Mouse (Mus musculus): Measurements from ENCODE around the gene Agpat1. TPM values are rescaled to one million over a fixed set of nuclear protein-coding genes. Genes with fewer than 3 reads are reported as not detected.

Agpat1 gene
- total RNA-seq, 2 experiments from 2014 or later, result 19.1 to 50.1 TPM

DNA sequence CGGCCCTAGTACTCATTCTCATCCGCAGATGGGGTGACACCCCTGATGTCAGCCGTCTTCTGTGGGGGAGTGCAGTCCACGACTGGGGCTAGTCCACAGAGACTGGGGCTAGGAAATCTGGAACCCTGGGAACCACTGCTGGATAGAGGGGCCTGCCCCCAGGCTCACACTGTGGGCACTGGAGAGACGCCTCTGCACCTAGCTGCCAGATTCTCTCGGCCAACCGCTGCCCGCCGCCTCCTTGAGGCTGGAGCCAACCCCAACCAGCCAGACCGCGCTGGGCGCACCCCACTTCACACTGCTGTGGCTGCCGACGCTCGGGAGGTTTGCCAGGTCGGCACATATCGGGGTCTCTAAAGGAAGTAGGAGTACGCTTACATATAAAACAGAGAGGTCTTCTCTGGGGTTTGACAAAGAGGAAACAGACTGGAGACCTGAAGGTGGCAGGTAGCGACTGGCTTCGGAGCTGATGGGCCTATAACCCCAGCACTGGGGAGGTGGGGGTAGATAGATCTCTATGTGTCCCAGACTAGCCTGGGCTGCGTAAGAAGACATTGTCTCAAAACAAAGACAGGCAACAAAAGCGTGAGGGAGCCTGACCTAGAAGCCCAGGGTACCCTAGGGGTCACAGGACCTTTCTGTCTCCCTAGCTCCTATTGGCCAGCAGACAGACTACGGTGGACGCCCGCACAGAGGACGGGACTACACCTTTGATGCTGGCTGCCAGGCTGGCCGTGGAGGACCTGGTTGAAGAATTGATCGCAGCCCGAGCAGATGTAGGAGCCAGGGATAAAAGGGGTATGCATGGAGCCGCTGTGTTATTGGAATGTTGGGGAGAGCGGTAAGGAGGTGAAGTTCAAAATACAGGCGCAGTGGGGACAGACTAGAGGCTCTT, 17.9 kb upstream of the Agpat1 start:
- ATAC-seq (replicated peaks; ENCODE audit: poor library complexity, severe bottlenecking), result no peak

DNA sequence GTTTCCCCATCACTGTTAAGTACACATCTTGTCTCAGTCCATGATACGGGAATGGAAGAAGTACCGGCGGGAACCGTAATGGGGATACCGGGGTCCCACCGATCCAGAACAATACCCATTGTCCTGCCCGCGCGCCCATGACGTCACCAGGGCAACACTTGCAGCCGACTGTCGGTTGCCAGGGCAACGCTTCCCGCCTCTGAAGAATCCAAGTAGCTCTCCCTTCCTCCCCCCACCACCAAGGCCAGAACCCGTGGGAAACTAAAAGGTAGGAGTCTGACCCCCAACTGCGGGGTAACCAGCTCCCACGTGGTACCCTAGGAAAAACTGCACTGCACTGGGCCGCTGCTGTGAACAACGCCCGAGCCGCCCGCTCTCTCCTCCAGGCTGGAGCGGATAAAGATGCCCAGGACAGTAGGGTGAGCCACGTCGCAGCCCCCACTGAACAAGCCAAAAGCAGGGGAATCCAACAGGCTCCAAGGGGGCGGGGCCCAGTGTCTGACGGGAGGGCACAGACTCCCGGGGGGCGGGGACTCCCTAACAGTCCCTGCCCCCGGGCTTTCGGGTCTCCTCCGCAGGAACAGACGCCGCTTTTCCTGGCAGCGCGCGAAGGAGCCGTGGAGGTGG, 17.2 kb upstream of the Agpat1 start:
- peak; percentile 48 for ATAC-seq (replicated peaks; ENCODE audit: poor library complexity, severe bottlenecking)

DNA sequence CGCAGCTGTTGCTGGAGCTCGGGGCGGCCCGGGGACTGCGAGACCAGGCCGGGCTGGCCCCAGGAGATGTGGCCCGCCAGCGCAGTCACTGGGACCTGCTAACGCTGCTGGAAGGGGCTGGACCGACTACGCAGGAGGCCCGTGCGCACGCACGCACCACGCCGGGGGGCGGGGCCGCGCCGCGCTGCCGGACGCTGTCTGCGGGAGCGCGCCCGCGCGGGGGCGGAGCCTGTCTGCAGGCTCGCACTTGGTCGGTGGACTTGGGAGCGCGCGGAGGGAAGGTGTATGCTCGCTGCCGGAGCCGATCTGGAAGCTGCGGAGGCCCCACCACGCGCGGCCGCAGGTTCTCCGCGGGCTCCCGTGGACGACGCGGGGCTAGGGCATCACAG, 16.6 kb upstream of the Agpat1 start:
- ATAC-seq (replicated peaks; ENCODE audit: poor library complexity, severe bottlenecking), result peak; percentile 50

GRCm38 (mm10) chr17:34587814-34588213, 16.2 kb upstream of the Agpat1 start:
- no peak for ATAC-seq (replicated peaks; ENCODE audit: poor library complexity, severe bottlenecking)

- no peak for ATAC-seq (replicated peaks; ENCODE audit: poor library complexity, severe bottlenecking)
These were observed 15.3 kb upstream of the Agpat1 start for GRCm38 (mm10) chr17:34588767-34589166.

- no peak for ATAC-seq (replicated peaks; ENCODE audit: poor library complexity, severe bottlenecking)
These were observed 14.9 kb upstream of the Agpat1 start for GRCm38 (mm10) chr17:34589206-34589605.

GRCm38 (mm10) chr17:34589681-34590101, 14.4 kb upstream of the Agpat1 start, which contains the start of gene Gpsm3:
Gene Gpsm3 (plus strand): TSS chr17:34589806.
- ATAC-seq (replicated peaks; ENCODE audit: poor library complexity, severe bottlenecking), result peak; percentile 31

GRCm38 (mm10) chr17:34590154-34590987, 13.7 kb upstream of the Agpat1 start:
- no peak for ATAC-seq (replicated peaks; ENCODE audit: poor library complexity, severe bottlenecking)

GRCm38 (mm10) chr17:34591029-34591993, 12.8 kb upstream of the Agpat1 start, which contains the start of gene Pbx2:
Gene Pbx2 (plus strand): TSS chr17:34591266.
- ATAC-seq (replicated peaks; ENCODE audit: poor library complexity, severe bottlenecking), result no peak

DNA sequence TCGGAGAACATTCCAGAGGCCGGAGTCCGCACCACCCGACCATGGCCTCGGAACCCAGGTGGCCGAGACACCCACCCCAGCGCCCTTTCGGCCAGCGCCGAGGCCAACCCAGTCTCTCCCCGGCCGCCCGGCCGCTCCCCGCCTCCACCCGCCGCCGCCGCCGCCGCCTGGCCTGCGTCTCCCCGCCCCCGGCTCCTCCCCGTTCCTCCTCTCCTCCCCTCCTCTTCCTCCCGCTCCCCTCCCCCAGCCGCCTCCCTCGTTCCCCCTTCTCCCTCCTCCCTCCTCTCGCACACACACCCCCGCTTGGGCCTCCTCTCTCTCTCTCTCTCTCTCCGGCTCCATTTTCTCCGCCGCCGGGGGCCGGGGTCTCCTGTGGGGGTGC, 12.1 kb upstream of the Agpat1 start:
- peak; percentile 42 for ATAC-seq (replicated peaks; ENCODE audit: poor library complexity, severe bottlenecking)

DNA sequence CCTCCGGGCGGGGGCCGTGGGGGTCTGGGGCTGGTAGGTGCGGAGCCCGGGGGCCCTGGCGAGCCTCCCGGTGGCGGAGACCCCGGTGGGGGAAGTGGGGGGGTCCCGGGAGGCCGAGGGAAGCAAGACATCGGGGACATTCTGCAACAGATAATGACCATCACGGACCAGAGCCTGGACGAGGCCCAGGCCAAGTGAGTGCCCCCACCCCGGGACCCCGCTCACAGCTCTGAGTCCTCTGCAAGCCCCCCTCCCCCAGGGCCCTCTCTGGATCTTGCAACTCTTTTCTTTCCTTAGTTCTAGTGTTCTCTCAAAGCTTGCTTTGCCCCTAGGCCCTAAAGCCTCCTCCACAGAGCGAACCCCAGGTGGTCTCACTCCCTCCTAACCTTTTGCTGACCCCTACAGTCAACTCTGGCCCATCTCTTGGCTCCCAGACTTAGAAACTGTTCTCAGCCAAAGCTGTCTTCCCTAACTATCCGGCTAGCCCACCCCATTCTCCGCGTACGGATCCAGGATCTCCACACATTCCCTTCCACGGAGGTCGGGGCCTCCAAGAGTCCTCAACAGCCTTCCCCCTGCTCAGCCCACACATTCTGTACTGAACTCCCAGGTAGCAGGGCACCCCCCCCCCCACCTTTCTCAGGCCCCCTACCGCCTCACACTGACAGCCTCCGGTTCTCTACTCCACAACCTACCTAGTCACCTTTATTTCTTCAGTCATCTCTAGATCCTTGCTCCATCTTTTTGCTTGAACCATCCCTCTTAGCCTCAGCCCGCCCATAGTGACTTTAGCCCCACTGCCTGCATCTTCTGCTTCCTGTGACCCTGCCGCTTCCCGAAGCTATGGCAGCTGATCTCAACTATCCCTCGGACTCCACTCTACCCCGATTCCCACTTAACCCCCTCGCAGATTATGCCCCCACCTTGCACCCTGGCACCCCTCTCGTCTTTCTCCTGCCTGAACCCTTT, 11.2 kb upstream of the Agpat1 start:
- 0 out of 2 replicates have a peak, but pooled peaks have one; percentile 4 for ATAC-seq (replicated peaks; ENCODE audit: poor library complexity, severe bottlenecking)

DNA sequence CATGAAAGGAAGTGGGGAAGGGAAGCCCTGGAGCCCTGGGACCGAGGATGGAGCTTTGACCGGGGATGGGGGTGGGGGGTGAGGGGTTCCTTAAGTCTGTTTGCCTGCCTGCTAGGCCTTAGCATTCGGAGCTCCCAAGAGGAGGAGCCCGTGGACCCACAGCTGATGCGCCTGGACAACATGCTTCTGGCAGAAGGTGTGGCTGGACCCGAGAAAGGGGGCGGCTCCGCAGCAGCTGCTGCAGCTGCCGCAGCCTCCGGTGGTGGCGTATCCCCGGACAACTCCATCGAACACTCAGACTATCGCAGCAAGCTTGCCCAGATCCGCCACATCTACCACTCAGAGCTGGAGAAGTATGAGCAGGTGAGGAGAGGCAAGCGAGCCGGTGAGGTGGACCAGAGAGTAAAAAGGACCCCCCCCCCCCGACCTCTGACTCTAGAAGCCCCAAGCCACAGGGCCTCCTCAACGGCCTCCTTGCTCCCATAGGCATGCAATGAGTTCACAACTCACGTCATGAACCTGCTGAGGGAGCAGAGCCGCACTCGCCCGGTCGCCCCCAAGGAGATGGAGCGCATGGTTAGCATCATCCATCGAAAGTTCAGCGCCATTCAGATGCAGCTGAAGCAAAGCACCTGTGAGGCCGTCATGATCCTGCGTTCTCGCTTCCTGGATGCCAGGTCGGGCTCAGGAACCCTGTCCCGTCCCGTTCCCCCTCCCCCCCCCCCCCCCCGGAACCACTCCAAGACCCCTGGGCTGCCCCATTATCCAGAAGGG, 10.1 kb upstream of the Agpat1 start:
- ATAC-seq (replicated peaks; ENCODE audit: poor library complexity, severe bottlenecking), result no peak

DNA sequence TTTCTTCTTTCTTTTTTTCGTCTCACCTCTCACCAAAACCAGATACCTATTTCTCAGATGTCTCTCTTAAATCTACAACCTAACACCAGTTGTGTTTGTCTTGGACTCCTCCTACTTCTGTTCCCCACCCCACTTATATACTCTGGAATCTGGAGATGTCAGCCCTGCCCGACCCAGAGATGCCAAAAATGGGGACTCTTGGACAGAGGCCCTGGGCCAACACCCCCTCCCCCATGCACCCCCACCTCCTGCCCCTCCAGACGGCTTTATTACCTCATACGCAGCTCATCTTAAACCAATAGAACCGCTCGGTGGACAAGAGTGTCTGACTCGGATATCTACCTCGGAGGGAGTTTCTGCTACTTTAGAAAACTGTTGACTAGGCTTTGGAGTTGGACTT, 8.0 kb upstream of the Agpat1 start:
- ATAC-seq (replicated peaks; ENCODE audit: poor library complexity, severe bottlenecking), result no peak

DNA sequence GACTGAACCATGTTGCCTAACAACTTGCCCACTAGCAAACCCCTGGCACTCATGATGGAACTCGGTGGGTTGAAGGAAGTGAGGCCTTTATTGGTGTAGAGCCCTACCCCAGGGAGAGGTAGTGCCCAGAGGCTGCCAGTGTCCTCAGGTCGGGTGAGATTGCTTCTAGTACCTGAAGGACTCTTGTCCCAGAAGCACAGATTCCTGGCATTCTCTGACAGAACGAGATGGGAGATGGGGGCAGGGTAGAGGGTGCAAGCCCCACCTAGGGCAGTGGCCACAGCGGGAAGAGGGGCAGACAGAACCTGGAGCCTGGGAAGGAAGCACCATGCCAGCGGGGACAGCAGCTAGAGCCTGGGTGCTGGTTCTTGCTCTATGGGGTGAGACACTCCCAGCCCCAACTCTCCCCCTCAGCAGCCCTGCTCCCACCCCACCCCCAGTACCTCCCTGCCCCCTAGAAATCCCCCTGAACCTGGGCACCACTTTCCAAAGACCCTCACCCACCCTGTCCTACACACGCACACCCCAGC, 6.4 kb upstream of the Agpat1 start, which contains the start of gene Ager:
TSS of gene Ager (plus strand) at position 297 of the 530 bp plus-strand sequence.
- peak; percentile 65 for ATAC-seq (replicated peaks; ENCODE audit: poor library complexity, severe bottlenecking)

DNA sequence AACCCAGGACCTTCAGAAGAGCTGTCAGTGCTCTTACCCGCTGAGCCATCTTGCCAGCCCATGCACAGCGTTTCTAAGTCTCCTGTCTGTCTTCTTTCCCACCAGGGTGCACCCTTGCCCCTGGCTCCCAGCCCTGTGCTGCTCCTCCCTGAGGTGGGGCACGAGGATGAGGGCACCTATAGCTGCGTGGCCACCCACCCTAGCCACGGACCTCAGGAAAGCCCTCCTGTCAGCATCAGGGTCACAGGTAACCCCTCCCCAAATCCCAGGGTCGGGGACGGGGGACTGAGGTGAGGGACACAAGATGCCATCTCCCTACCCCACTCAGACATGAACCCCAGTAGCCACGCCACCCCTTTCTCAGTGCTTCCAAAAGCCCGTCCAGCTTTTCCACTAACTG, 4.2 kb upstream of the Agpat1 start:
- no peak for ATAC-seq (replicated peaks; ENCODE audit: poor library complexity, severe bottlenecking)

GRCm38 (mm10) chr17:34601796-34602195, 2.3 kb upstream of the Agpat1 start:
- no peak for ATAC-seq (replicated peaks; ENCODE audit: poor library complexity, severe bottlenecking)

GRCm38 (mm10) chr17:34603375-34604060, 544 bp upstream of the Agpat1 start, which contains the start of gene Rnf5:
Gene Rnf5 (minus strand): TSS chr17:34603690.
- ATAC-seq (replicated peaks; ENCODE audit: poor library complexity, severe bottlenecking), result peak; percentile 72

Data from granulocyte monocyte progenitor cell, adult 5-6 weeks (primary cell).